8 mouse cellular contexts compared by ENCODE assay signal in genomic region chr17:68881725-68882524, GRCm38 (mm10). TPM values are rescaled to one million over a fixed set of nuclear protein-coding genes. Genes with fewer than 3 reads are reported as not detected.
DNase-seq lines count a peak whose midpoint lies in the region; ATAC-seq and TF ChIP-seq lines count a peak whose summit lies in the region.

No protein-coding gene starts in this region.

- H3K27me3 ChIP-seq in Patski, result peaks cover 6% of the 10 kb centered on the region
- H3K27me3 ChIP-seq in cerebellum, adult 2 months (ENCODE audit: control insufficient read depth, insufficient read depth, low read length), result no peaks in the 10 kb centered on the region
- H3K27me3 ChIP-seq in kidney, adult 2 months (replicated peaks; ENCODE audit: control insufficient read depth, insufficient read depth, low read length), result no peaks in the 10 kb centered on the region
- H3K27me3 ChIP-seq in midbrain, embryonic 14.5 days (ENCODE audit: control insufficient read depth, insufficient read depth, low read length), result no peaks in the 10 kb centered on the region

- no peaks in the 10 kb centered on the region for H3K9me3 ChIP-seq in midbrain, embryonic 14.5 days (ENCODE audit: control insufficient read depth, low read length)

- in situ Hi-C loops in Patski (cut with MboI; ENCODE audit: low pct_unique_long_range_greater_than_20kb), result no loop called here

- no peak for DNase-seq in Patski (ENCODE audit: low read depth, low spot score)
- DNase-seq in cerebellum, adult 2 months, result peak; percentile 67 to 73
- DNase-seq in forelimb bud, embryonic 11.5 days (ENCODE audit: low read depth, low spot score), result peak; percentile 44
- peak; percentile 53 for DNase-seq in kidney, adult 2 months
- DNase-seq in left cerebral cortex, postnatal 4 days, result peak; percentile 57
- peak; percentile 85 for DNase-seq in midbrain, embryonic 14.5 days
- peak; percentile 7 for DNase-seq in testis, postnatal 14 days (ENCODE audit: low spot score)
- no peak for DNase-seq in thymus, postnatal 0 days (ENCODE audit: low spot score)

- H3K4me2 ChIP-seq in midbrain, embryonic 14.5 days (ENCODE audit: low read length), result peak overlapping the region; percentile 56

- H3K27ac ChIP-seq in cerebellum, adult 2 months (ENCODE audit: insufficient read depth, low read length), result no peak overlapping the region
- no peak overlapping the region for H3K27ac ChIP-seq in kidney, adult 2 months (ENCODE audit: insufficient read depth, low read depth, low read length)
- H3K27ac ChIP-seq in midbrain, embryonic 14.5 days (replicated peaks; ENCODE audit: low read depth, low read length), result no peak overlapping the region

- CTCF ChIA-PET in Patski (lab: Charles Lee), result no interaction called here

- H3K4me3 ChIP-seq in cerebellum, adult 2 months (replicated peaks; ENCODE audit: insufficient read depth, low read depth, low read length), result peak overlapping the region; percentile 71
- H3K4me3 ChIP-seq in kidney, adult 2 months (ENCODE audit: insufficient read depth, low read depth, low read length), result peak overlapping the region; percentile 45
- peak overlapping the region; percentile 37 for H3K4me3 ChIP-seq in midbrain, embryonic 14.5 days (replicated peaks; ENCODE audit: low read depth, low read length)

- H3K36me3 ChIP-seq in kidney, adult 2 months (ENCODE audit: control insufficient read depth, insufficient read depth, low read length), result no peaks in the 10 kb centered on the region
- H3K36me3 ChIP-seq in midbrain, embryonic 14.5 days (ENCODE audit: control insufficient read depth, insufficient read depth, low read length), result no peaks in the 10 kb centered on the region

- peak overlapping the region; percentile 56 for H3K9ac ChIP-seq in midbrain, embryonic 14.5 days (replicated peaks; ENCODE audit: low read length)

- no peak for ATAC-seq in Patski
- peak; percentile 78 for ATAC-seq in midbrain, embryonic 14.5 days (ENCODE audit: low FRiP score, low TSS enrichment)

- TF ChIP-seq POLR2A in cerebellum, adult 2 months (IDR thresholded peaks at IDR 0.05; ENCODE audit: borderline replicate concordance, insufficient read depth, low read length), result no peak
- TF ChIP-seq POLR2A in kidney, adult 2 months (IDR thresholded peaks at IDR 0.05; ENCODE audit: low read depth, low read length), result no peak

- WGBS in cerebellum, adult 2 months, result 14% methylated on average over 21 of the region's 21 CpGs
- 15% methylated on average over 21 of the region's 21 CpGs for WGBS in kidney, adult 2 months
- 10% methylated on average over 21 of the region's 21 CpGs for WGBS in midbrain, embryonic 14.5 days

- no peaks in the 10 kb centered on the region for H3K4me1 ChIP-seq in cerebellum, adult 2 months (ENCODE audit: control insufficient read depth, insufficient read depth, low read length)
- H3K4me1 ChIP-seq in kidney, adult 2 months (ENCODE audit: control insufficient read depth, insufficient read depth, low read length), result no peaks in the 10 kb centered on the region
- no peaks in the 10 kb centered on the region for H3K4me1 ChIP-seq in midbrain, embryonic 14.5 days (ENCODE audit: control insufficient read depth, insufficient read depth, low read length)

- POLR2A ChIA-PET in Patski (lab: Charles Lee), result interaction anchor here (0.7 kb wide), 1 partner anchor 15 kb away, joined by 4 read pairs; no protein-coding TSS in a partner anchor

- TF ChIP-seq CTCF in Patski (IDR thresholded peaks at IDR 0.05), result peak; percentile 51
- TF ChIP-seq CTCF in cerebellum, adult 2 months (IDR thresholded peaks at IDR 0.05; ENCODE audit: borderline replicate concordance, insufficient read depth, low read depth, low read length), result peak; percentile 69
- peak; percentile 49 for TF ChIP-seq CTCF in kidney, adult 2 months (conservative IDR thresholded peaks at IDR 0.05; ENCODE audit: insufficient read depth, insufficient read length, low read depth, low read length)

- intact Hi-C loops in left cerebral cortex, postnatal 4 days (cut with DNase I), result loop anchor here (5.0 to 10.0 kb wide), 2 partner anchors 225 to 463 kb away; no protein-coding TSS in a partner anchor

RNA-seq across cellular contexts. Expression of gene Tmem200c, which starts 55.5 kb away (rescaled TPM):
- 0.05 TPM for polyA plus RNA-seq in Patski (2021)
- polyA plus RNA-seq in cerebellum, adult 2 months (2012; rRNA removed), result 4.1 and 5.1 TPM in 2 replicates
- polyA plus RNA-seq in kidney, adult 2 months (2012; rRNA removed), result 0.14 and 0.18 TPM in 2 replicates
- 10 to 100 TPM; 16.6 to 20.1 TPM for total RNA-seq in left cerebral cortex, postnatal 4 days (2021)
- 4.0 and 4.2 TPM in 2 replicates for polyA plus RNA-seq in midbrain, embryonic 14.5 days (2014; fragmentation: Nextera tagmentation; extraction: Ambion mirVana)
- not detected in 2 replicates for polyA plus RNA-seq in thymus, postnatal 0 days (2015; fragmentation: Nextera tagmentation; extraction: Ambion mirVana)

Comparison
In these comparisons a context has a peak if more than half of its experiments do, and no peak if none do; other contexts are left out.
1. DNase-seq: peak in cerebellum, adult 2 months (2 of 2), forelimb bud, embryonic 11.5 days (single experiment), kidney, adult 2 months (single experiment), left cerebral cortex, postnatal 4 days (single experiment), midbrain, embryonic 14.5 days (single experiment) and testis, postnatal 14 days (single experiment); none in Patski (single experiment) and thymus, postnatal 0 days (single experiment).
2. Peak in every context shown above with its lines, with median percentiles within 50 percentile points of each other: CTCF ChIP-seq and H3K4me3 ChIP-seq.